Mouse (Mus musculus): ENCODE results near the gene Ddx19a. TPM values are rescaled to one million over a fixed set of nuclear protein-coding genes. Genes with fewer than 3 reads are reported as not detected.
A peak's percentile ranks its signal among the peaks of the same experiment; 100 is the strongest.
"Not testable (repeated sequence)": the region's sequence is repeated elsewhere in the genome, so short reads cannot be mapped to it uniquely, and the experiment has no call there.

Ddx19a gene
- polyA plus RNA-seq, 1 experiment from 2014 or later: 15.9 TPM

DNA sequence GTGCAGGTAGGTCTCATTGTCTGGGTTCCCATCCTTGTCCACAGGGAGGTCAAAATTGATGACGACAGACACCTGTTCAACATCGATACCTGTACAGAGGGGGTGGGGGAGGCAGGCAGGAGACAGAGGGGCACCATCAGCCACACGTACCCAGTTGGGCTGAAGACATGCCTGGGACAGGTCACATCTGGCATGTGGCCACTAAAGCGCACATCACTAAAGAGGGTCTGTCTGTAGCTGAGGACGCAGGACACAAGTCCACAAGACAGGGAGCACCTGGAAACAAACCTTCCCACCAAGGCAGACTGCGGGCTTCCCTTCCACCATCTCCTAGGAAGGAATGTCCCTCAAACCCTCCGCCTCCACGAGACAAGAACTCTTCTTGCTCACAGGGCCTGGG, 21.1 kb downstream of the Ddx19a start:
- not testable (repeated sequence) for DNase-seq (ENCODE audit: low spot score)

DNA sequence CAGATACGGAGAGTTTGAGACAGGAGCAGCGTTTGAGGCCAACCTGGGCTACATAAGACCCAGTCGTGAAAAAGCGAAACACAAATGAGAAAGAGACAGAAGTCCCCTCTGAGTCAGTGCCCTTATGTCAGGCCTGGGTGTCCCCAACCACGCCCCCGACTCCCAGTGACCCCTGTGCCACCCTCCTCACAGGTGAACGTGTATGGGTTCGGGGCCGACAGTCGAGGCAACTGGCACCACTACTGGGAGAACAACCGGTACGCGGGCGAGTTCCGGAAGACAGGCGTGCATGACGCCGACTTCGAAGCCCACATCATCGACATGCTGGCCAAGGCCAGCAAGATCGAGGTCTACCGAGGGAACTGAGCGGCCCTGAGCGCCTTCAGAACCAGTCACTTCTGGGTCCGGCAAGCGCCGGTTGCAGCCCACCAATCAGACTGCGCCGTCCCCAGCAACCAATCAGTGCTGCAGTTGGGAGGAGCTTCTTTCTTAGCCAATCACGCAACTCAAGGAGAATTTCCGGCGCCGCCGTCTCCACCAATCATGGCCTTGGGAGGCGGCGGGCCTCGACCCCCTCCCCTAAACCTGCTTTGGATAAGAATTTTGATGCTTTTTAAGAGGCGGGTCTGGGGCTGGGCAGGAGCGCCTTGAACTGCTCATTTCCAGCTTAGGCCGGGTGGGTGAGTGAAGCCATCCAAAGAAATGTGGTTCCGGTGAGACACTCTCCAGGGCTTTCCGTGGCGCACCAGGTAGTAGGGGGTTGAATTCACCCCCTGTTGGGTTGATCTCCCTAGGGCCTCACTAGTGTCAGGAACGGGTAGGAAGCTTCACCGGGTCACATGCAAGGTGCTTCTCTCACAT, 27.5 kb downstream of the Ddx19a start:
- peak; percentile 95 for DNase-seq (ENCODE audit: low spot score)

DNA sequence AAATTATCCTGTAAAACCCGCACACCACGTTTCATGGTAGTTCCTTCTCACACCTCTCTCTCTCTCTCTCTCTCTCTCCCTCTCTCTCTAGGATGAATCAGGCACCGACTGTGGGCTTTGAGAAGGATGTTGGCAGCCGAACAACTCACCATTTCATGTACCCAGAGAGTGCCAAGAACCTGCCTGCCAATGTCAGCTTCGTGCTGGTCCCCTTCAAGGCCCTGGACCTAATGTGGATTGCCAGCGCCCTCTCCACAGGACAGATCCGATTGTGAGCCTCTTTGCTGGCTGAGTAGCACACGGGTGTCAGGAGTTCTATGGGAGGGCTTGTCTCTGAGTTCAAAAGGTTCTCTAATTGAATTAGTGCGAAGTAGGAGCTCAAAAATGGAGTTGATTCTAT, 30.3 kb downstream of the Ddx19a start:
- DNase-seq (ENCODE audit: low spot score): no peak

DNA sequence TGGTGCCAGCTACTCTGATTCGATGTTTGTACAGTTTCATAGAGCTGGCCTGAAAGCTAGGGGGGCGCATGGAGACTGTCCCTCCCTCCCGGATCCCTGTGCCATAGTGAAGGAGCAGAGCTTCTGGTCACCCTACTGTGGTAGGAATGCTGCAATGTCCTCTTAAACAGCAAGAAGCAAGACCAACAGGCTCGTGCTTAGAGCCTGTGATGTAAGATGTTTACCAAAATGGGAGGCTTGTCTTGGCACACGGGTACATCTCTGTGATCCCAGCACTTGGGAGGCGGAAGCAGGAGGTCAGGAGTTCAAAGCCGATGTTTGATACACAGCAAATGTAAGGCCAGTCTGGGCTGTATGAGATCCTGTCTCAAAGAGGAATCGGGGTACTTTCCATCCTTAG, 31.0 kb downstream of the Ddx19a start:
- DNase-seq (ENCODE audit: low spot score): no peak

DNA sequence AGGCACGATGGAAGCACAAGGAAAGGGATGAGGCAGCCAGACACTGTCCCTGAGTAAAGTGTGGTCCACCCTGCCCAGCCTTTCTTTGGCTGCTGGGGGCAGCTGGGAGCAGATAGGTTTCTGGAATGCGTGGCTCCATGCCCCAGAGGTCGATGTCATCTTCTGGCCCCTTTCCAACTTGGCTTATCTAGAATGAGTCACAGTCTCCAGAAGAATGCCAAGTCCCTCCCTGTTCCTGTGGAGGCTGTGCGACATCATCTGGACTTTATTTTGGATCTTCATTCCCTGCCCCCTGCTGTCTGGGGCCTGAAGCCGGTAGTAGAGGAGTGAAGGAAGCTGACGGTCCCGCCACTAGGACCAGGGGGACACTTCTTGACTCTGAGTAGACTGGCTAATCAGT, 32.0 kb downstream of the Ddx19a start:
- DNase-seq (ENCODE audit: low spot score): no peak

DNA sequence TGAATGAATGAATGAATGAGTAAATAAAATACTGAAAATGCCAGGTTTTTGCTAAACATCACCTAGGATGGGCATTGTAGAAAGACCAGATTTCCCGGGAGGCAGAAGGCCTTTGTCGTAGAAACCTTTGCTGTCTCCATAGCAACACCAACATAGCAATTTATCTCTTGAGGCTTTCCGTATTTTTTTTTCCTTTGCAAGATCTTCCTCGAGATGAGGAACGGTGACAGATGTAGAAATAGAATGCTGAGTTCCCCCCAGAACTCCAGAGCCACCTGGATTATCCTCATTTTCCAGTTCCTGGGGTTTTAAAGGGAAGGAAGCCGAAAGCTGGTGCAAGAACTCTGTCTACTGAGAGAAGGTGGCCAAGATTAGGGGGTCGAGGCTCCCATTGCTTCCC, 32.9 kb downstream of the Ddx19a start:
- DNase-seq (ENCODE audit: low spot score): no peak

DNA sequence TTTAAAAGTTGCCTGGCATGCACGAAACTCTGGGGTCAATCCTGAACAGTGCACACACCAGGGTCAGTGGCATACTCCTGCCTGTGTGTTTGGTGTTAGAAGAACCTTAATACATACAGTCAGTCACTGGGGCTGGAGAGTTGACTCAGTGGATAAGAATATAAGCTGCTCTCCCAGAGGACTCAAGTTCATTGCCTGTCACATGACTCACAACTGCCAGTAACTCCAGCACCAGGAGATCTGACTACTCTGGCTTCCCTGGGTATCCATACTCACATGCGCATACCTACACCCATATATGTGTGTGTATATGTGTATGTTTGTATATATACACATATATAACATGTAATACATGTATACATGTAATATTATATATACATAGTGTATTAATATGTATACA, 34.5 kb downstream of the Ddx19a start:
- no peak for DNase-seq (ENCODE audit: low spot score)

DNA sequence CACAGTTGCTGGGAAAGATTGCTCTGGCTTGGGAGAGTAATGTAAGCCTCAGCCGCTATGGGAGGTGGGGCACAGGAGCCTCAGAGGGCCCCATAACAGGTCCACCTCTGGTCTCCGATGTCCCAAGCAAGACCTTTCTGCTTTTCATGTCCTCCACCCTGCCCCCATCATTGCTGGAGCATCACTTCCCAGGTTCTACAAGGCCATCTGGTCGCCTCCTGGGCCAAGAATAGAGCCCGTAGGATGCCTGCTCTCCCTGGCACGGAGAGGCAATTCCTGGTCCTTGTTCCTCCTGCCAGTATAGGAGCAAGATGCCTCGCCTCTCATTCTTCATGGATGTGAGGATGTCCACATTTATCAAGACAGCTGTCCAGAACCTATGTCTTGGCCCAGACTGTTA, 37.7 kb downstream of the Ddx19a start:
- DNase-seq (ENCODE audit: low spot score): no peak

DNA sequence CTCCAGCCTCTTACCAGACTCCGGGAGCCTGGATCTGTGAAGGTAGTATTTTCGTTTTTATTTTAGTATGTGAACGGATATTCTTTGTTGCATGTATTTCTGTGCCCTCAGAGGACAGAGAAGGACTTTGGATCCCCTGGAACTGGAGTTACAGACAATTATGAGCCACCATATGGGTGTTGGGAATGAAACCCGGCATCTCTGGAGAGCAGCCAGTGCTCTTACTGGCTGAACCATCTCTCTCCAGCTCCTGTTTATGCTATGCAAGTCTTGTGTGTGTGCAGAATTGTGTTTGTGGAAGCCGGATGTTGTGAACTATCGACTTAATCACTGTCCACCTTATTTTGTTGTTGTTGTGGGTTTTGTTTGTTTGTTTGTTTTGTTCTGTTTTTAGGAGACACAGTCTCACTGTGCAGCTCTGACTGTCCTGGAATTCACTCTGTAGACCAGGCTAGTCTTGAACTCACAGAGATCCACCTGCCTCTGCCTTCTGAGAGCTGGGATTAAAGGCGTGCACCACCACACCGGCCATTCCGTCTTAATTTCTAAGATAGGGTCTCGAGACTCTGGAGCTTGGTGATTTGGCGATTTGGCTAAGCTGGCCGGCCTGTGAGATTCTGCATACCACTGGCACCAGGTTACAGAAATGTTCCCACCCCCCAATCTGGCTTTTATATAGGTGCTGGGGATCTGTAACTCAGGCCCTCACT, 38.4 kb downstream of the Ddx19a start:
- no peak for DNase-seq (ENCODE audit: low spot score)

DNA sequence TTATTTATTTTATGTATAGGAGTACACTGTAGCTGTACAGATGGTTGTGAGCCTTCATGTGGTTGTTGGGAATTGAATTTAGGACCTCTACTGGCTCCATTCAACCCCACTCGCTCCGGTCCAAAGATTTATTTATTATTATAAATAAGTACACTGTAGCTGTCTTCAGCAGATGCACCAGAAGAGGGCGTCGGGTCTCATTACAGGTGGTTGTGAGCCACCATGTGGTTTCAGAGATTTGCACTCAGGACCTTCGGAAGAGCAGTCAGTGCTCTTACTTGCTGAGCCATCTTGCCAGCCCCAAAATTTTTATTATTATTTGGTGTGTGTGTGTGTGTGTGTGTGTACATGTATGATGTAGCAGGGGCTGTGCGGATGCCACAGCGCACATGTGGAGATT, 39.0 kb downstream of the Ddx19a start:
- not testable (repeated sequence) for DNase-seq (ENCODE audit: low spot score)

DNA sequence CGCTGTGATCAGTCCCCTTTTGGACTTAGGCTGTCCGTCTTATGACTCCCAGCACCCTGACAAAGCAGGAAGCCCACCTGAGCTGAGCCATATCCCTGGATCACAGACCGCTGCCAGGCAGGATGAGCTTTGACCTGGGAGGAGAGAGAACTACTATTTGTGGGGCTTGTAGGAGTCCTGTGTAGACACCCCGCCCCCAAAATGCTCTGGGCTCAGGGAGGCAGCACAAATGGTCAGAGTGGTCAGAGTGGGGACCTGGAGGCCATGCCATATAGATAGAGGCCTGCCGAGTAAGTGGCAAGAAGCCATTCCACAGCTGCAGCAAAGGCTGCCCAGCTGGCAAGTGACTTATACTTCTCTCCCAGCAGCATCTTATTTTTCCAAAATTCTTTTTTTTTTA, 39.5 kb downstream of the Ddx19a start:
- no peak for DNase-seq (ENCODE audit: low spot score)

DNA sequence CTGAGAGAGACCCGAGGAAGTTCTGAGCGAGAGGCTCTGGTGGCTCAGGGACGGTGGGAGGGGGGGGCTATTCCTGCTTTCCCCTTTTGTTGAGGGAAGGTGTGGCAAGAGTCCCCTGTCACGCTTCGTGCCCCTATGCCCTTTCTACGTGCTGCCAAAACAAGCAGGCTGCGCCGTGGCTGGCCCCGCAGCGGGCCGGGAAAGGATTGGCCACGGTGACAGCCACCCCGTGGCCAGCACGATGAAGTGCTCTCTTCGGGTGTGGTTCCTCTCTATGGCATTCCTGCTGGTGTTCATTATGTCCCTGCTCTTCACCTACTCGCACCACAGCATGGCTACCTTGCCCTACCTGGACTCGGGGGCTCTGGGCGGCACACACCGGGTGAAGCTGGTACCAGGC, 40.1 kb downstream of the Ddx19a start:
- no peak for DNase-seq (ENCODE audit: low spot score)

DNA sequence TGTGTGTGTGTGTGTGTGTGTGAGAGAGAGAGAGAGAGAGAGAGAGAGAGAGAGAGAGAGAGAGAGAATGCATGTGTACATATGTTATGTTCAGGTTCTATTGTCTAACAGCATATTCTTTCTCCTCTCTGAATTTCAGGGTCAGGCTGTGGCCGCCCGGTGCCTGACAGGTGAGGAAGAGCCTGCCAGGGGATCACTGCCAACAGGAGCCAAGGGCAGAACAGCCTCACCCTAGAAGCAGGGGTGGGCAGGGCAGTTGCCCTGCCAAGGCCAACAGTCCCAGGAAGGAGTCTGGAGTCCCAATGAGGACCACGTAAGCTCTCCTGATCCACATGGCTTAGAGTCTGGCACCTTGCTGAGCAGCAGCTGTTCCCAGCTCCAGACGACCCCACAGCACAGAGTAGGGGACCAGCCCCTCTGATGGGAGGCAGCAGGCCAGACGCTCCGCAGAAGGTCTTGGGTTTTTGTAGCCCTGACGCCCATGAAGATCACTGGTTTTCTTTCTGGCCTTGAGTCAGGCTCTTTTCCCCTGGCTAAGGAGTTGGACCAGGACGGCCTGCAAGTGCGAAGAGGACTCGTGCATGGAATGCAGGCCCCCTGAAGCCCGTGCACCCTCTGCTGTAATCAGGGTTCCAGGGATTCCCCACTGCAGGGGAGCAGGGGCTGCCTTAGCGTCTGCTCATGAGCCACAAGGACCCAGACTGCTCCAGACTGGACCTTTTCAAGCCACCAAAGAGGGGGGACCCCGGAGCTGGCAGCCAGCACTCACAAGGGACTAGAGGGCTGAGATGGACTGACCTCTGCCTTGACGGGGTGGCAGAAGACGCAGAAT, 40.8 kb downstream of the Ddx19a start:
- no peak for DNase-seq (ENCODE audit: low spot score)

DNA sequence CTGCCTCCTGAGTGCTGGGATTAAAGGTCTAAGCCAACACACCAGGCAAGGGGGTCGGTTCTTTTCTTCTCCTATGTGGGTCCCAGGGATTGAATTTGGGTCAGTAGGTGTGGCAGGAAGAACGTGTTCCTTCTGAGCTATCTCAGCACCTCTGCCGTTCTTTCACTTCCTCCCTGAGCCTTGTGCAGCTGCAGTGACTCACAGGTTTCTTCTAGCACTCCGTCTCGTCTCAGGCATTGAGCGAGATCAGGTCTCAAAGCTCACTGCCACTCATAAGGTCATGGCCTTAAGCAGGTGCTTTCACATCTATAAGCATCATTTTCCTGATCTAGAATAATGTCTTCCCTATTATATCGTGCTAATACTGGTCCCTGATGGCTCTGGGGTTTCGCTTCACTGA, 42.8 kb downstream of the Ddx19a start:
- peak; percentile 85 for DNase-seq (ENCODE audit: low spot score)

DNA sequence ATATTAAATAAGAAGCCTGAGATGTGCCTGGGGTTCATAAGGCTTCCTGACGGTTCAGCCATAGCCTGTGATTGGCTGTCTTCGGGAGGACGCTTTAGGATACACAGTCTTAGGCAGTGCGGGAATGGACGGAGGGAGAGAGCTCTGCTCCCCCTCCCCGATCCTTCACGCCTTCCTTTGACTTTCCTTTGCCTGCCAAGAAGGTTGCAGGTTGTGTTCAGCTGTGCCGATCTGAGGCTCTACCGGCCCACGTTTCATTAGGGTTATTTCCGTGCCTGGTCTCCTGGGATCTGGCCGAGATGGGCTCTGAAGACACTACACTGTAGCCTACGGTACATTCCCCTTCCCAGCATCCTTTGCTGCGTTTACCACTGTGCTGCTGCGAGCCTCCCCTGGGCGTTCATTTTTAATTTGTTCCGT, 47.5 kb downstream of the Ddx19a start:
- no peak for DNase-seq (ENCODE audit: low spot score)

DNA sequence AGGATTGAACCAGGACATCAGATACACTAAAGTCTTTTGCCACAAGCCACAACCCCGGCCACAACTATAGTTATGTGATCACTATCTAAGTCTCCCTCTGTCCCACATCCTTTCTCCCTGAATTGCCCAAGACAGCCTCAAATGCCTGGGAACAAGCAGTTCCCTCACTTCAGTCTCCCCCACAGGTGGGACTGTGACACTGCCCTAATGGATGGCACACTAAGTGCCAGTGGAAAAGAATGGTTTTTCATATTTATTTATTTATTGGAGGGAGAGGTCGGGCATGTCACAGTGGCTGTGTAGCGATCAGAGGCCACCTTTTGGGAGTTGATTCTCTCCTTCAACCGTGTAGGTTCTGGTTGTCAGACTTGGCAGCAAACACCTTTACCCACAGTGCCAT, 51.9 kb downstream of the Ddx19a start:
- no peak for DNase-seq (ENCODE audit: low spot score)

DNA sequence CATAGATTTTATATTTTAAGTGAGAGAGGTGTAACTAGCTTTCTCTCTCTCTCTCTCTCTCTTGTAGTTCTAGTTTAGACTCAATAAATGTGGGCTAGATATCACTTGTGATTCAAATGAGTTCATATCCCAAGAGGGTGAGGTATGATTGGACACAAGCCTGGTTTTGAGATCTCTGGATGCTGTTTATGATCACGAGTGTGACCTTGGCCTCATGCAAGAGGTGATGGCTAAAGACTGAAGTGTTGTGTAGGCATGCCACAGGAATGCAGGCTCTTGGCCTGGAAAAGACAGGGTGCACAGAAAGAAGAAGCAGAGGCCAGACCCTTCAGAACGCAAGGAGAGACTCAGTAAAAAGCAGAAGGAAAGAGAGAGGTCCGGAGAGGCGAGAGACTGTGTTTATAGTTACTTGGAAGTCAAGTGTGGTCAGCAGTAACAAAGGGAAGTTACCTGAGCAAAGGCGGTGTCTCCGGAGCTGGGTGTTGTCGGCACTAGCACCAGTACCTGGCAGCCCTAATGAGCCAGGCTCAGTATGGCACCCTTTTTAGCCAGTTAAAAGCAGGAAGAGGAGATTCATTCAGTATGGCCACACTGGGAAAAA, 53.2 kb downstream of the Ddx19a start:
- no peak for DNase-seq (ENCODE audit: low spot score)

DNA sequence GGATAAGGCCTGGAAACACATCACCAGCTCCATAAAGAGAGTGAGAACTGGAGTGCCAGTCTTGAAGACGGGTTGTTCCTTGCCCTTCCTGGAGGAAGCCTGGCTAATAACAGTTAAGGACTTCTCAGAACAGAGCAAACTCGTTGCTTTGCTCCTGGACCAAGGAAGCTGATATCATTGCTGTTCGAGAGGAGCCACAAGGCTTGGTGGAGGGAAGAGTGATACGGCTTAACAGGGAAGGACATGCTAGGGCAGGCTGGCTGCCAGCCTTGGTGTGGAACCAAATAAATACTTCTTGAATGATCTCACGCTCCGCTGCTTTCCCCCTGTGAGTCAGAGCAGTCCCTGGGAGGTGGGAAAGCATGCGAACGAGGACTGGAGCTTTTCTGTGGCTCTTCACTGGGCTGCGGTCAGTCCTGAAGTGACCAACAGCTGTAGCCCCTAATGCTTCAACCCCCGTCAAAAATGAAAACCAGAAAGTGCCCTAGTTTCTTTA, 56.1 kb downstream of the Ddx19a start:
- no peak for DNase-seq (ENCODE audit: low spot score)

DNA sequence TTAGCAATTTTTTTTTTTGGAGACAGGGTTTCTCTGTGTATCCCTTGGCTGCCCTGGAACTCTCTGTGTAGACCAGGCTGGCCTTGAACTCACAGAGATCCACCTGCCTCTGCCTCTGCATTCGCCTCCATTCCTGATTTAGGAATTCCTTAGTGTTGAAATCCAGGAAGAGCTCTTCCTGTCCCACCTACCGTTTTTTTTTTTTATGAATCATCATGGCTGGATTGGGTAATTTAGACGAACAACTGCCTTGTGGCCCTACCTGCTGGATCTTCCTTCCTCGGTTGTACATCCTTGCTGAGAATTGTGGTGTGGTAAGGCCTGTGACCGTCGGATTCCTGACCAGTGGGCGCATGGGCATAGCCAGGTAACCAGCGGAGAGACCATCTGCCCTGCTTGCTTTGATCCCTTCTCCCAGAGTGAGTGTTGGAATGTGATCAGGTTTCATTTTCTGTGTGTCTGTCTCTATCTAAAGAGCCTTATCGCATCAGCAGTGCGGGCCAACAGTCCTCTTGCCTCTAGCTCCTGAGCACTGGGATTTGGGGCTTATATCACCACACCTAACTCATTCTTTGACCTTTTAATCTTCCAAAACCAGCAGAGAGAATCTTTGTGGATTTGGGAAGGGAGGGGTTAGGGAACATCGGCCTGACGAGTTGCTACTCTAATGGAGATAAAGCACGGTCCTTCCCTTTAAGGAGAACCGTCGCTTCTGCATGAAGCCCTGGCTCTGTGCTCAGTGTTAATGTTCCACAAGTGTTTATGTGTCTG, 56.7 kb downstream of the Ddx19a start:
- DNase-seq (ENCODE audit: low spot score): no peak

DNA sequence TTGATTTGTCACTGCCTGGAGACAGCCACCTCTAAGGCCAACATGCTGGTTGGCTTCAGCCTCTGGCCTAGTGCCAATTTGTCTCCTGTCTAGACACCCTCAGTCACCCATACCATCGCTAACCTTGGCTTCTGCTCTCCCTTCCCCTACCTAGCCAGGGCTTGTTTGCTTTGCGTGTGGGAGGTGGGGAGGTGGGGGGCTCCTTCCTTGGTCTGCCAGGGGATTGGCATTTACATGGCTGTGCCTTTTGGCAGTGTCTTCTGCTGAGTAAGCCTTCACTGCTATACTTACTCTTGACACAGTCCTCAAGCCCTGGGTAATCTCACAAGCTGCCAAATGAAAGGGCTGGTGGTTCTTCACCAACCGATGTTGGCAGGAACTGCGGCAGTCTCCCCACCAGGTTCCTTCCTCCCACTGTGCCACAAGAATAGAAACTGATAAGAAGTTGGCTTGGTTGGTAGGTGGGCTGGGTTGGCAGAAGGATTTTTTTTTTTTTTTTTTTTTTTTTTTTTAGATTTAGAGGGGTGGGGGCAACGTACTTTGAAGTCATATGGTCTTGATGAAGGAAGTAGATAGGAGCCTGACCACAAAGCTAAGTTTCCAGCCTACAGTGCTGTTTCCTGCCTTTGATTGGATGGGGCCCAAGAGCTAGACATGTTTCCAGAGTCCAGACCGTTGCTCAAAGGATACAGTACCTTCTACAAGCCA, 58.6 kb downstream of the Ddx19a start:
- peak; percentile 84 for DNase-seq (ENCODE audit: low spot score)

Data from thymus, postnatal 0 days (tissue).